Mouse (Mus musculus) natural killer cell, adult 2 months (primary cell): ENCODE results near the gene Ppp1r32.

Experiments
- DNase-seq, 2 experiments: peaks; one replicate each; pipeline ENCODE4 v3.0.0; 2022; ENCODE audit warnings: low spot score in 2 of 2

Ppp1r32 gene

DNA sequence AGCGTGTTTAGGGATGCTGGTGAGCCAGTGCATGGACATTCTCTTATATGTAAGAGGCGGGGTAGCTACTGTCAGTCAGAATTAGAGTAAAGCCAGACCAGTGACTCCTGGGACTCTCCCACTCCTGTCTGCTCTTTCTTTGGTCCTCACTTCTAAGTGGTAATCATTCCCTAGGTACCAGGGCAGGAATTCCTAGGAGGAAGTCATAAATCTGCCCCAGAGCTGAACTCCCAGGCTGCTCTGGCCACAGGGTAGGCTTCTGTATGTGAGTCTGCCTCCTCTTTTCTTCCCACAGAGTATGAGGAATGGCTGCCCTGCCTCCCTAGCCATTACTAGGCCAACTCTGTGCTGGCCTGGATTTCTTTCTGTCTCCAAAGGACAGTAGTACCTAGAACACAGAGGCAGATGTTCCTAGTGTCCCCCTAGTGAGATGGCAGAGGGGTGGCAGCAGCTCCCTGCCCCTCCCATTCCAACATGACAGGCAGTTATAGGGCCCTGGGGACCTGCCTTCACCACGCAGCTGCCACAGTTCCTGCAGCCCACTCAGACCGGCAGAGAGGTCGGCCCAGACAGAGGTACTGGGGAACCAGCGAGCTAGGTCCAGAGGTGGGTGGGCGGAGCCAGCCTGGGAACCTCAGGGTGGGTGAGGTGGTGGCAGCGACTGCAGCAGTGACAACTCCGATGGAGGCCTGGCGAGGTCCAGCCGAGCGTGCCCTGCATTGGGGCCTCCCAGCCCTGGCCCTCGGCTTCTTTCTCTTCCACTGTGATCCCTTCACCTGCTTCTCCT, 57.1 kb downstream of the Ppp1r32 start:
- no peak for DNase-seq

DNA sequence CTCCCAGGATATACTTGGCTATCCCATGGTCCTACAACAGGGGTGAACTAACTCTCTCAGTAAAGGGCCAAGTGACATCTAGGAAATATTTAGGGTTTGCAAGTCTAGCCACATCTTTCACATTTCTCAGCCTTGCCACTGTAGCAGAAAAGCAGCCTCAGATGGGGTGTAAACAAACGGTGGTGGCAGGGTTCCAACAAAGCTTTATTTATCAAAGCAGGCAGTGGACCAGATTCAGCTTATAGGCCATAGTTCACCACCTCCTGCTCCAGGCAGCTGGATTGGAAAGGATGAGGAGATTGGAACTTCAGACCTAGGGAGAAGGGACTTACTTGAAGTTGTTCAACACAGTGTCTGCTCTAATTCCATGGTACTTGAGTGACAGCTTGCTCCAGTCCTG, 58.0 kb downstream of the Ppp1r32 start:
- DNase-seq: no peak
